Mouse (Mus musculus) mesoderm, embryonic 11.5 days (tissue): ENCODE measurements around the gene Fancl.

Experiments used
- DNase-seq: peaks from one replicate; pipeline ENCODE4 v3.0.0-alpha.2; 2012; ENCODE audit warnings: low read depth, low spot score

The Fancl gene

GRCm38 (mm10) chr11:26489761-26490466 is 104.0 kb downstream of the Fancl start:
- DNase-seq = peak; percentile 85

GRCm38 (mm10) chr11:26495951-26496350 is 110.0 kb downstream of the Fancl start:
- DNase-seq = no peak

- DNase-seq = no peak
Observed at GRCm38 (mm10) chr11:26513683-26514082, 127.7 kb downstream of the Fancl start.

GRCm38 (mm10) chr11:26516086-26516485 is 130.2 kb downstream of the Fancl start:
- DNase-seq = no peak

- no peak for DNase-seq
Observed at GRCm38 (mm10) chr11:26518991-26519390, 133.1 kb downstream of the Fancl start.
